Mouse (Mus musculus) limb, embryonic 14.5 days (tissue): ENCODE measurements at regions not wholly inside any gene's neighbourhood (a gene's known extent, or its start where the extent isn't known, plus 50 kb on each side); places are given as distances from the start of the nearest gene placed in this dataset.

Experiments used
- ATAC-seq: fragments of 200-750 bp; cut with Nextera tagmentation; 2 replicates; pipeline ENCODE4 v1.8.0; 2017; ENCODE audit warnings: low read depth, moderate number of reproducible peaks, moderate TSS enrichment; ENCODE audit not compliant: low FRiP score
- DNase-seq: peaks from one replicate; pipeline ENCODE4 v3.0.0-alpha.2; 2015; ENCODE audit warnings: low spot score
- H3K27ac ChIP-seq: fragments of 300-500 bp; sonication (generic); replicated peaks from 2 replicates; pipeline ENCODE4 v1.5.1; 2014; ENCODE audit warnings: low read depth, mild to moderate bottlenecking, low read length, moderate library complexity, mixed read lengths
- H3K27me3 ChIP-seq: fragments of 300-500 bp; sonication (generic); 2 replicates; pipeline ENCODE4 v1.6.1; 2014; ENCODE audit warnings: low read length, mixed read lengths; ENCODE audit not compliant: control insufficient read depth, insufficient read depth
- H3K36me3 ChIP-seq: fragments of 300-500 bp; sonication (generic); 2 replicates; pipeline ENCODE4 v1.6.1; 2014; ENCODE audit warnings: mild to moderate bottlenecking, low read length, moderate library complexity, mixed read lengths; ENCODE audit not compliant: control insufficient read depth, insufficient read depth
- H3K4me1 ChIP-seq: fragments of 300-500 bp; sonication (generic); 2 replicates; pipeline ENCODE4 v1.6.1; 2014; ENCODE audit warnings: antibody characterized with exemption, low read length, mixed read lengths; ENCODE audit not compliant: control insufficient read depth, insufficient read depth
- H3K4me2 ChIP-seq: fragments of 300-500 bp; sonication (generic); replicated peaks from 2 replicates; pipeline ENCODE4 v1.6.1; 2014; ENCODE audit warnings: low read depth, mild to moderate bottlenecking, low read length, moderate library complexity; ENCODE audit not compliant: severe bottlenecking
- H3K4me3 ChIP-seq: fragments of 300-500 bp; sonication (generic); replicated peaks from 2 replicates; pipeline ENCODE4 v1.5.1; 2014; ENCODE audit warnings: low read length
- H3K9ac ChIP-seq: fragments of 300-500 bp; sonication (generic); 2 replicates; pipeline ENCODE4 v1.6.1; 2014; ENCODE audit warnings: mild to moderate bottlenecking, low read depth, low read length, moderate library complexity; ENCODE audit not compliant: severe bottlenecking
- H3K9me3 ChIP-seq: fragments of 300-500 bp; sonication (generic); 2 replicates; pipeline ENCODE4 v1.6.1; 2016; ENCODE audit warnings: low read length; ENCODE audit not compliant: control insufficient read depth
- POLR2A ChIP-seq: fragments of 200-500 bp; IDR thresholded peaks from 2 replicates; pipeline ENCODE4 v1.8.0; 2012; ENCODE audit warnings: inconsistent platforms, mild to moderate bottlenecking, moderate library complexity, borderline replicate concordance; ENCODE audit not compliant: insufficient read depth, insufficient read length; ENCODE audit errors: extremely low read depth
- WGBS: fragments of 180-500 bp; shearing (Covaris S2); extraction: QIAGEN DNeasy Blood & Tissue Kit; methylation state at CpG from one replicate; pipeline ENCODE4 v1.1.7; 2014; 5-methylcytosine and 5-hydroxymethylcytosine counted together

GRCm38 (mm10) chr1:51688224-51688545 is 210.0 kb upstream of the Nabp1 start:
- Histone ChIP-seq H3K27me3 (no peaks in the 10 kb centered on the region), H3K4me3 (no peak overlapping the region), H3K9me3 (no peaks in the 10 kb centered on the region), H3K27ac (no peak overlapping the region), H3K4me1 (peaks cover 7% of the 10 kb centered on the region; the same call in 1 of the 2 replicates), H3K4me2 (no peak overlapping the region), H3K36me3 (no peaks in the 10 kb centered on the region), H3K9ac (no peak overlapping the region)
- no peak for ATAC-seq
- no peak for TF ChIP-seq POLR2A
- 48% methylated on average over 1 of the region's 1 CpGs for WGBS
- no peak for DNase-seq

GRCm38 (mm10) chr1:51687484-51688223 is 209.4 kb upstream of the Nabp1 start:
- Histone ChIP-seq H3K4me1 (peaks cover 7% of the 10 kb centered on the region; the same call in 1 of the 2 replicates), H3K9ac (no peak overlapping the region), H3K27me3 (no peaks in the 10 kb centered on the region), H3K27ac (no peak overlapping the region), H3K4me3 (no peak overlapping the region), H3K9me3 (no peaks in the 10 kb centered on the region), H3K36me3 (no peaks in the 10 kb centered on the region), H3K4me2 (no peak overlapping the region)
- 37% methylated on average over 7 of the region's 7 CpGs for WGBS
- no peak for ATAC-seq
- no peak for TF ChIP-seq POLR2A
- peak; percentile 18 for DNase-seq

GRCm38 (mm10) chr1:51686759-51687158 is 208.5 kb upstream of the Nabp1 start:
- no peak overlapping the region for H3K27ac ChIP-seq
- H3K4me1 ChIP-seq: peaks cover 7% of the 10 kb centered on the region; the same call in 1 of the 2 replicates
- H3K27me3 ChIP-seq: no peaks in the 10 kb centered on the region
- TF ChIP-seq POLR2A: no peak
- ATAC-seq (no peak), DNase-seq (no peak)
- H3K9me3 ChIP-seq: no peaks in the 10 kb centered on the region
- H3K4me3 ChIP-seq: no peak overlapping the region
- no peaks in the 10 kb centered on the region for H3K36me3 ChIP-seq
- H3K4me2 ChIP-seq: no peak overlapping the region
- WGBS: 80% methylated on average over 3 of the region's 3 CpGs
- no peak overlapping the region for H3K9ac ChIP-seq

GRCm38 (mm10) chr1:51682273-51682672 is 204.0 kb upstream of the Nabp1 start:
- H3K9me3 ChIP-seq: no peaks in the 10 kb centered on the region
- peaks cover 9% of the 10 kb centered on the region; the same call in 1 of the 2 replicates for H3K4me1 ChIP-seq
- H3K4me2 ChIP-seq: no peak overlapping the region
- ATAC-seq (no peak), DNase-seq (no peak)
- no peak overlapping the region for H3K9ac ChIP-seq
- no peak for TF ChIP-seq POLR2A
- WGBS: 82% methylated on average over 5 of the region's 5 CpGs
- H3K4me3 ChIP-seq: no peak overlapping the region
- no peak overlapping the region for H3K27ac ChIP-seq
- H3K27me3 ChIP-seq: no peaks in the 10 kb centered on the region
- no peaks in the 10 kb centered on the region for H3K36me3 ChIP-seq

GRCm38 (mm10) chr1:51681872-51682271 is 203.6 kb upstream of the Nabp1 start:
- Histone ChIP-seq H3K27me3 (no peaks in the 10 kb centered on the region), H3K4me3 (no peak overlapping the region), H3K4me1 (peaks cover 8% of the 10 kb centered on the region; the same call in 1 of the 2 replicates), H3K27ac (no peak overlapping the region), H3K9ac (no peak overlapping the region), H3K9me3 (no peaks in the 10 kb centered on the region), H3K36me3 (no peaks in the 10 kb centered on the region), H3K4me2 (no peak overlapping the region)
- ATAC-seq (no peak), DNase-seq (no peak)
- TF ChIP-seq POLR2A: no peak
